Mouse (Mus musculus) forebrain, embryonic 15.5 days (tissue): ENCODE measurements around the gene Utp18. TPM values are rescaled to one million over a fixed set of nuclear protein-coding genes. Genes with fewer than 3 reads are reported as not detected.

Experiments
- ATAC-seq: fragments of 200-750 bp; cut with Nextera tagmentation; replicated peaks from 2 replicates; pipeline ENCODE4 v1.8.0; 2017; ENCODE audit warnings: mild to moderate bottlenecking, moderate TSS enrichment, moderate library complexity
- H3K27ac ChIP-seq: fragments of 300-500 bp; sonication (generic); replicated peaks from 2 replicates; pipeline ENCODE4 v1.5.1; 2015; ENCODE audit warnings: mild to moderate bottlenecking, inconsistent platforms
- H3K27me3 ChIP-seq: fragments of 300-500 bp; sonication (generic); 2 replicates; pipeline ENCODE4 v1.6.1; 2015; ENCODE audit warnings: inconsistent platforms
- H3K36me3 ChIP-seq: fragments of 300-500 bp; sonication (generic); 2 replicates; pipeline ENCODE4 v1.6.1; 2015; ENCODE audit warnings: mild to moderate bottlenecking, inconsistent platforms
- H3K4me1 ChIP-seq: fragments of 300-500 bp; sonication (generic); 2 replicates; pipeline ENCODE4 v1.6.1; 2015; ENCODE audit warnings: inconsistent platforms
- H3K4me2 ChIP-seq: fragments of 300-500 bp; sonication (generic); replicated peaks from 2 replicates; pipeline ENCODE4 v1.6.1; 2015; ENCODE audit warnings: mild to moderate bottlenecking, inconsistent platforms
- H3K4me3 ChIP-seq: fragments of 300-500 bp; sonication (generic); 2 replicates; pipeline ENCODE4 v1.5.1; 2015; ENCODE audit warnings: mild to moderate bottlenecking, inconsistent platforms
- H3K9ac ChIP-seq: fragments of 300-500 bp; sonication (generic); replicated peaks from 2 replicates; pipeline ENCODE4 v1.6.1; 2015; ENCODE audit warnings: mild to moderate bottlenecking, inconsistent platforms
- H3K9me3 ChIP-seq: fragments of 300-500 bp; sonication (generic); 2 replicates; pipeline ENCODE4 v1.6.1; 2016; ENCODE audit warnings: inconsistent platforms
- WGBS: fragments of 180-500 bp; shearing (Covaris S2); methylation state at CpG from one replicate; pipeline ENCODE4 v1.1.7; 2015; ENCODE audit warnings: mixed read lengths; 5-methylcytosine and 5-hydroxymethylcytosine counted together
- polyA plus RNA-seq: library from polyadenylated mRNA; unstranded; fragments of >200 nt; fragmentation: Nextera tagmentation; extraction: Ambion mirVana; gene quantifications from 2 replicates; pipeline ENCODE4 v1.2.1, GENCODE M21; 2015

Gene Utp18
- polyA plus RNA-seq, 1 experiment from 2014 or later, result 37.7 TPM

GRCm38 (mm10) chr11:93862638-93863037, 22.9 kb downstream of the Utp18 start:
- WGBS, result 88% methylated on average over 1 of the region's 1 CpGs
- no peak for ATAC-seq
- no peak overlapping the region for H3K27ac ChIP-seq
- H3K27me3 ChIP-seq, result no peaks in the 10 kb centered on the region
- no peak overlapping the region for H3K4me2 ChIP-seq
- H3K4me3 ChIP-seq, result no peak overlapping the region
- H3K9me3 ChIP-seq, result no peaks in the 10 kb centered on the region
- H3K36me3 ChIP-seq, result peaks cover 46% of the 10 kb centered on the region
- H3K9ac ChIP-seq, result no peak overlapping the region
- no peaks in the 10 kb centered on the region for H3K4me1 ChIP-seq

GRCm38 (mm10) chr11:93862045-93862623, 23.4 kb downstream of the Utp18 start:
- Histone ChIP-seq H3K27me3 (no peaks in the 10 kb centered on the region), H3K9me3 (no peaks in the 10 kb centered on the region), H3K4me3 (no peak overlapping the region), H3K4me2 (no peak overlapping the region), H3K27ac (no peak overlapping the region), H3K4me1 (no peaks in the 10 kb centered on the region), H3K9ac (no peak overlapping the region), H3K36me3 (peaks cover 41% of the 10 kb centered on the region)
- ATAC-seq, result no peak
- WGBS, result 93% methylated on average over 4 of the region's 4 CpGs

GRCm38 (mm10) chr11:93861193-93861592, 24.4 kb downstream of the Utp18 start:
- Histone ChIP-seq H3K36me3 (peaks cover 31% of the 10 kb centered on the region), H3K4me1 (0 out of 2 replicates have a peak, but pooled peaks cover 3% of the 10 kb centered on the region), H3K4me2 (no peak overlapping the region), H3K4me3 (no peak overlapping the region), H3K9ac (no peak overlapping the region), H3K27me3 (no peaks in the 10 kb centered on the region), H3K27ac (no peak overlapping the region), H3K9me3 (no peaks in the 10 kb centered on the region)
- WGBS, result 77% methylated on average over 2 of the region's 2 CpGs
- ATAC-seq, result no peak

GRCm38 (mm10) chr11:93860540-93861172, 24.9 kb downstream of the Utp18 start:
- Histone ChIP-seq H3K9me3 (no peaks in the 10 kb centered on the region), H3K27ac (no peak overlapping the region), H3K4me2 (no peak overlapping the region), H3K9ac (no peak overlapping the region), H3K4me1 (0 out of 2 replicates have a peak, but pooled peaks cover 3% of the 10 kb centered on the region), H3K27me3 (no peaks in the 10 kb centered on the region), H3K36me3 (peaks cover 27% of the 10 kb centered on the region), H3K4me3 (no peak overlapping the region)
- no peak for ATAC-seq
- 85% methylated on average over 1 of the region's 1 CpGs for WGBS

- Histone ChIP-seq H3K27ac (no peak overlapping the region), H3K27me3 (no peaks in the 10 kb centered on the region), H3K4me1 (0 out of 2 replicates have a peak, but pooled peaks cover 3% of the 10 kb centered on the region), H3K36me3 (peaks cover 12% of the 10 kb centered on the region), H3K9ac (no peak overlapping the region), H3K9me3 (no peaks in the 10 kb centered on the region), H3K4me2 (no peak overlapping the region), H3K4me3 (no peak overlapping the region)
- peak; percentile 58 for ATAC-seq
- 6% methylated on average over 6 of the region's 6 CpGs for whole genome bisulfite sequencing
Measured at GRCm38 (mm10) chr11:93856284-93856955, 29.1 kb downstream of the Utp18 start.

- Histone ChIP-seq H3K9ac (no peak overlapping the region), H3K4me1 (0 out of 2 replicates have a peak, but pooled peaks cover 3% of the 10 kb centered on the region), H3K27ac (no peak overlapping the region), H3K4me3 (no peak overlapping the region), H3K36me3 (no peaks in the 10 kb centered on the region), H3K27me3 (no peaks in the 10 kb centered on the region), H3K4me2 (no peak overlapping the region), H3K9me3 (no peaks in the 10 kb centered on the region)
- ATAC-seq, result no peak
- 92% methylated on average over 3 of the region's 3 CpGs for WGBS
Measured at GRCm38 (mm10) chr11:93852546-93852945, 33.0 kb downstream of the Utp18 start.

- ATAC-seq, result no peak
- no peak overlapping the region for H3K9ac ChIP-seq
- H3K36me3 ChIP-seq, result no peaks in the 10 kb centered on the region
- H3K4me1 ChIP-seq, result no peaks in the 10 kb centered on the region
- H3K4me2 ChIP-seq, result no peak overlapping the region
- H3K27ac ChIP-seq, result no peak overlapping the region
- no peak overlapping the region for H3K4me3 ChIP-seq
- no peaks in the 10 kb centered on the region for H3K27me3 ChIP-seq
- H3K9me3 ChIP-seq, result no peaks in the 10 kb centered on the region
- WGBS, result 13% methylated on average over 2 of the region's 2 CpGs
Measured at GRCm38 (mm10) chr11:93847342-93847741, 38.2 kb downstream of the Utp18 start.

GRCm38 (mm10) chr11:93835800-93836199, 49.8 kb downstream of the Utp18 start:
- no peaks in the 10 kb centered on the region for H3K27me3 ChIP-seq
- 66% methylated on average over 2 of the region's 2 CpGs for WGBS
- no peaks in the 10 kb centered on the region for H3K36me3 ChIP-seq
- ATAC-seq, result no peak
- no peak overlapping the region for H3K4me3 ChIP-seq
- no peak overlapping the region for H3K9ac ChIP-seq
- H3K27ac ChIP-seq, result no peak overlapping the region
- H3K4me2 ChIP-seq, result no peak overlapping the region
- H3K9me3 ChIP-seq, result no peaks in the 10 kb centered on the region
- no peaks in the 10 kb centered on the region for H3K4me1 ChIP-seq

- Histone ChIP-seq H3K27me3 (no peaks in the 10 kb centered on the region), H3K4me2 (0 out of 2 replicates have a peak overlapping the region, but pooled peaks have one; percentile 28), H3K27ac (peak overlapping the region; percentile 87), H3K9ac (no peak overlapping the region), H3K36me3 (no peaks in the 10 kb centered on the region), H3K4me3 (no peak overlapping the region), H3K4me1 (peaks cover 22% of the 10 kb centered on the region), H3K9me3 (no peaks in the 10 kb centered on the region)
- peak; percentile 62 for ATAC-seq
- 36% methylated on average over 8 of the region's 8 CpGs for WGBS
Measured at GRCm38 (mm10) chr11:93829971-93830370, 55.6 kb downstream of the Utp18 start.

- H3K4me3 ChIP-seq, result no peak overlapping the region
- peak; percentile 97 for ATAC-seq
- WGBS, result 14% methylated on average over 6 of the region's 6 CpGs
Measured at GRCm38 (mm10) chr11:93829327-93829679, 56.3 kb downstream of the Utp18 start.

GRCm38 (mm10) chr11:93828619-93829326, 56.8 kb downstream of the Utp18 start:
- no peak overlapping the region for H3K9ac ChIP-seq
- H3K4me3 ChIP-seq, result no peak overlapping the region
- H3K9me3 ChIP-seq, result no peaks in the 10 kb centered on the region
- 19% methylated on average over 14 of the region's 14 CpGs for WGBS
- H3K27me3 ChIP-seq, result no peaks in the 10 kb centered on the region
- H3K4me2 ChIP-seq, result peak overlapping the region; percentile 28
- ATAC-seq, result peak; percentile 78
- H3K36me3 ChIP-seq, result no peaks in the 10 kb centered on the region
- H3K27ac ChIP-seq, result peak overlapping the region; percentile 87
- peaks cover 22% of the 10 kb centered on the region for H3K4me1 ChIP-seq

More at GRCm38 (mm10) chr11:93829327-93829679, 56.3 kb downstream of the Utp18 start:
- Histone ChIP-seq H3K36me3 (no peaks in the 10 kb centered on the region), H3K4me2 (peak overlapping the region; percentile 28), H3K27ac (peak overlapping the region; percentile 87), H3K9me3 (no peaks in the 10 kb centered on the region), H3K27me3 (no peaks in the 10 kb centered on the region), H3K9ac (no peak overlapping the region), H3K4me1 (peaks cover 22% of the 10 kb centered on the region)

GRCm38 (mm10) chr11:93822261-93822660, 63.3 kb downstream of the Utp18 start:
- no peak overlapping the region; the same call in 1 of the 2 replicates for H3K27ac ChIP-seq
- no peaks in the 10 kb centered on the region for H3K36me3 ChIP-seq
- H3K4me3 ChIP-seq, result no peak overlapping the region
- WGBS, result 22% methylated on average over 2 of the region's 2 CpGs
- H3K4me2 ChIP-seq, result no peak overlapping the region
- H3K9me3 ChIP-seq, result no peaks in the 10 kb centered on the region
- no peak overlapping the region for H3K9ac ChIP-seq
- peak; percentile 75 for ATAC-seq
- H3K4me1 ChIP-seq, result peaks cover 25% of the 10 kb centered on the region
- H3K27me3 ChIP-seq, result no peaks in the 10 kb centered on the region
